Mouse (Mus musculus) testis, adult 2 months (tissue): ENCODE measurements at regions not wholly inside any gene's neighbourhood (a gene's known extent, or its start where the extent isn't known, plus 50 kb on each side); places are given as distances from the start of the nearest gene placed in this dataset.

Experiments
- CTCF ChIP-seq: fragments of 200-500 bp; IDR thresholded peaks from 2 replicates; pipeline ENCODE4 v1.5.1; 2012; ENCODE audit warnings: low read depth, mild to moderate bottlenecking, inconsistent platforms, low read length, moderate library complexity; ENCODE audit not compliant: control insufficient read depth, insufficient read depth, insufficient replicate concordance
- POLR2A ChIP-seq: fragments of 200-500 bp; IDR thresholded peaks from 2 replicates; pipeline ENCODE4 v1.6.1; 2012; ENCODE audit warnings: low read depth, mild to moderate bottlenecking, inconsistent platforms, low read length, moderate library complexity; ENCODE audit not compliant: control insufficient read depth

GRCm38 (mm10) chr2:57868046-57868445 lies 129.6 kb upstream of the Galnt5 start:
- no peak for TF ChIP-seq POLR2A
- no peak for TF ChIP-seq CTCF
